Mouse (Mus musculus): ENCODE results near the gene Irf4.

Gene Irf4

DNA sequence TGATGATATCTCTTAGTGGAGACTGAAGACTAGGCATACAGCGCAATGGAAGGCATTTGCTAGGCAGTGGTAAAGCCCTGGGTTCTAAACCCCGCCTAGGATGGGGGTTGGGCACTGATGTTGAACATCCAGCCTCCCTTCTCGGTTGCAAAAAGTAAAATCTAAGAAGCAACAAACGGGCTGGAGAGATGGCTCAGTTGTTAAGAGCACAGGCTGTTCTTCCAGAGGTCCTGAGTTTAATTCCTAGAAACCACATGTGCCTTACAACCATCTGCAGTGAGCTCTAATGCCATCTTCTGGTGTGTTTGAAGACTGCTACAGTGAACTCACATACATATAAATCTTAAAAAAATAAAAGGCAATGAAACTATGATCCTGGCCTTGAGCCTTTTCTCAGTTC lies 13.2 kb downstream of the Irf4 start:
- no peak for DNase-seq (ENCODE audit: low spot score)

GRCm38 (mm10) chr13:30764014-30764740 lies 15.2 kb downstream of the Irf4 start:
- no peak for DNase-seq (ENCODE audit: low spot score)

DNA sequence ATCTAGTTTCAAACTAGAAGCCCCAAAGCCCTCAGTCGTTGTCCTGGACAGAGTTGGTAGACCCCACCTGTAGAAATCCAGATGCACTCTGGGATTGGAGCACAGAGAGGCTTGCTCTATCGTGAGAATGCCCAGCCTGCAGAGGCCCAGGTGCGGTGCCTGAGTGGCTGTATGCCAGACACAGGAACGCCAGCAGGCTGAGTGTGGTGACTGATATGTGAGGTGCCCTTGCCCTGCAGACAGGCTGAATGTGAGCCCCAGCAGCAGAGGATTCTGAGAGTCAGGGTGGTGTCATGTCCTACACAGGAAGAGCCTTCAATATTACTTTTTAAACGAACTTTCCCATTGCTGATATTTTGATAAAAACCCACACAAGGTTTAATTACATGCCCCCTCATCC lies 16.9 kb downstream of the Irf4 start:
- no peak for DNase-seq (ENCODE audit: low spot score)

GRCm38 (mm10) chr13:30766636-30767476 lies 17.8 kb downstream of the Irf4 start:
- no peak for DNase-seq (ENCODE audit: low spot score)

- DNase-seq (ENCODE audit: low spot score): no peak
Observed at GRCm38 (mm10) chr13:30767477-30768127, 18.6 kb downstream of the Irf4 start.

DNA sequence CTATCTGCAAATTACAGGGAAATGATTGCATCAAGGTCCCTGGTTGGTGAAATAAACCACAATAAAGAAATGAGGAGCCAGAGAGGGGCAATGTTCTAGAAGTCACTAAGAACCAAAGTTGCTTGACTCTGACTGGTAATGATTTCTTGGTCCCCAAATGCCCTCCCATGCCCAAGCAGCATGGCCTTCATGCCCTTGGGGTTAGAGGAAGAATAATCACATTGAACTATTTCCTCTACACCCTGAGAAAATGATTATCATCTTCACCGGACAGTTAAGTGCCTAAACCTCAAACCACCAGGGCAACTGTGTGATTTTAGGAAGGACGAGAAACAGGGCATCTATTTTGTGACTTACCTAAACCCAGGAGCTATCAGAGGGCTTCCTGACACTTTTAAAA lies 27.0 kb downstream of the Irf4 start:
- no peak for DNase-seq (ENCODE audit: low spot score)

DNA sequence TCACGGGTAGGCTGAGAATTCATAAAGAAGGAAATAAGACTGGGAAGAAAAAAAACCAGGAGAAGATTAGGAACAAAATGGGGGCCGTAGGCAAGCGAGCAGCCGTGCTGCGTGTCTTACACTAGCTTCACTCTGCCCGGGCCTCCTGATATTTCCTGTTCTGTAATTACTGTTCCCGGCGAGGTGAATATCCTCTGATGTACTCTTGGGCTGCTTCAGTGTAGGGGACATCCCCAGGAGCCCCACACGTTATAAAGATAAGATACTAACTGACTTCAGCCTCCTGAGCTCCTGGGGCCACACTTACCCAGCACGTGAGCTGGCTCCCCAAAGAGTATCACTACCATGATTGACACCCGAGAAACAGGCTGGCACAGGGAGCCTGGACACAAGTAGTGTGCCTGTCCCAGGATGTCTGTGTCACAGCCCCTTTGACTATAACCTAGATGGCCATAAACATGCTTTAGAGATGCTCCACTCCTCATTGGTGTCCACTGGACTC lies 28.7 kb downstream of the Irf4 start:
- no peak for DNase-seq (ENCODE audit: low spot score)

DNA sequence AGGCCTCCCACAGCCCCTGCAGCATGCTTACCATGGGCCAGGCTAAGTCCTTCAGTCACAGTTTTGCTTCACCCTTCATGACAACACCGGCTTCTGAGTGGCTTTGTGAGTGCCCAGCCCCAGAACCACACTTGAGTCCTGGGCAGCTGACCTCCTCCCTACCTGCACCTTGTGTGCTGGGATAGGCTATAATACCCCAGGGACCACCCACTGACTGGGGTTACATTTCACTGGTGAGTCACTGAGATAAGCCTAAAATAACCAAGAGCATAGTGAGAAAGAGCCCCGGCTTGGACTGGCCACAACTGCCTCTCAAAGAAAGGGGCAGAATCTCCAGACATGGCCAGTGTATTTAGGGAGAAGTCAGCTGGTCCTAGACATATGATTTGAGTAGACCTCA lies 32.9 kb downstream of the Irf4 start:
- DNase-seq (ENCODE audit: low spot score): no peak

DNA sequence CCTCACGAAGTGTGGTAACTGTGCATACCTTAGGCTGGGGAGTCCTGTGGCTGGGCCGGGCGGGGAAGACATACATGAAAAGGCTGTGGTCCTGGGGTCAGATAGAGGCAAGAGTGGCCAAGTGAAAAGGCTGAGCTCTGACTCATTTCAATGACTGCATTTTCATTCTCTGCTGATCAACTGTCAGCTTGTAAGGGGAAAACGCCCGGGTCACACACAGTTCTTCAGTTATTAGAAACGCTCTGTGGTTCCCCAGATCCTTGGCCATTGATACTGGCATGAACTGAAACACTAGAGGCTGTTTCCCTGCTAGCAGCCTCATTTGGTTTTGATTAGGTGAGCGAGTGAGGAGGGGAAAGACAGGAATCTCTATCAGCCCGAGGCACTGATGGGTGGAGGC lies 33.4 kb downstream of the Irf4 start:
- DNase-seq (ENCODE audit: low spot score): no peak

DNA sequence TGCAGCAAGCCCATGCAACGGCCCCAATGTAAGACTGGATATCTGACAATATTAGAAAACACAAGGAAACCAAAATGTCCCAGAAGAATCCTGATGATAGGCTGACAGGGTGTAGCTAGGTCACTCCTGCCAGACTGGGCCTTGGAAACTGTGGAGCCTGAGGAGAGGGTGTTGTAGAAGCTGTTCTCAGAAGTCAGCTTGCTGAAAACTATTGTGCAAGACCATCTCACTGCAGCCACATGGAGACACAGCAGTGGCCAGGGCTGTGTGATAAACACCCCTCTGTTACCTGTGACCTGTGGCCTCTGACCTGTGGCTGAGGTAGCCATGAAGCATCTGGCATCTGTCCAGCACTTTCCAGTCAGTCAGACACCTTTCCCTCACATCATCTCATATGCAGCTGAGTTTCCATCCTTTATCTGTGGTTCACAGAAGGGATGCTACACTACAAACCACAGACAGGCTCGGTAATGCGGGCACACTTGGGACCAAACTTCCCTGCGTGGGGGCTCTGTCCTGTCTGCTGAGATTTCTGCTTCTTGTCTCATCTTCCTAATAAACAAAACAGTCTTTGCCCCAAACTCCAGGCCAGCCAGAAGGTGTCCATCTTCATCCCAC lies 36.5 kb downstream of the Irf4 start:
- DNase-seq (ENCODE audit: low spot score): no peak

- peak; percentile 13 for DNase-seq (ENCODE audit: low spot score)
Observed at GRCm38 (mm10) chr13:30786235-30787035, 37.4 kb downstream of the Irf4 start.

- peak; percentile 8 for DNase-seq (ENCODE audit: low spot score)
Observed at GRCm38 (mm10) chr13:30787036-30787320, 38.0 kb downstream of the Irf4 start.

DNA sequence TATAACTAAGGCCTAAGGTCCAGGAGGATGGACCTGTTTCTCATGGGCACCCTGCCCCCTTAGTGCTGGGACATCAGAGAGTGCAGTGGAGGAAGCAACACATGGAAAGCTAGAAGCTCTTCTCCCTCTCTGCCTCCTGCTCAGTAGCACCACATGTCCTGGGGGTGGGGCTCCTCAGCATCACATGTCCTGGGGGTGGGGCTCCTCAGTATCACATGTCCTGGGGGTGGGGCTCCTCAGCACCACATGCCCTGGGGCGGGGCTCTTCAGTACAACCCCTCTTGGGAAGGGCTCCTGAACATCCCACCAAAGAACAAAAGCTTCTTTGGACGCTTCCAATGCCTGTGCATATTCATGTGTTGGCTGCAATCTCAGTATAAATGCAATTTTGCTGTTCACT lies 38.5 kb downstream of the Irf4 start:
- no peak for DNase-seq (ENCODE audit: low spot score)

- no peak for DNase-seq (ENCODE audit: low spot score)
Observed at GRCm38 (mm10) chr13:30787960-30788359, 38.9 kb downstream of the Irf4 start.

GRCm38 (mm10) chr13:30788421-30788820 lies 39.4 kb downstream of the Irf4 start:
- no peak for DNase-seq (ENCODE audit: low spot score)

- no peak for DNase-seq (ENCODE audit: low spot score)
Observed at GRCm38 (mm10) chr13:30790016-30790415, 41.0 kb downstream of the Irf4 start.

- no peak for DNase-seq (ENCODE audit: low spot score)
Observed at GRCm38 (mm10) chr13:30792308-30792707, 43.3 kb downstream of the Irf4 start.

DNA sequence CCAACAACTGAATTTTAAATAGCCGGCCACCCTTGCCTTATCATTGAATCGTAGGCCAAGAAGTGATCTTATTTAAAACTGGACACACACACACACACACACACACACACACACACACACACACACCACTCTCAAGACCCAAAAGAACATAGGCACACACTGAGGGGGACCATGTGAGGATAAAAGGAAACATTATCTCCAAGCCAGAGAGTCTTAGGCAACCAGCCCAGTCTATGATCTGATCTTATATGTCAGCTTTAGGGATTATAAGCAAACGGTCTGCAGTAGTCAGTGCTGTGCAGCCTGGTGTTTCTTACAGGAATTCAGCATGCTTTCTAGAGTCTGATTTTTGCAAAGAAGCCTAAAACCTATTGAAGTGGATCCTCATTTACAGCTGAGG lies 43.7 kb downstream of the Irf4 start:
- no peak for DNase-seq (ENCODE audit: low spot score)

- no peak for DNase-seq (ENCODE audit: low spot score)
Observed at GRCm38 (mm10) chr13:30793196-30793595, 44.2 kb downstream of the Irf4 start.

DNA sequence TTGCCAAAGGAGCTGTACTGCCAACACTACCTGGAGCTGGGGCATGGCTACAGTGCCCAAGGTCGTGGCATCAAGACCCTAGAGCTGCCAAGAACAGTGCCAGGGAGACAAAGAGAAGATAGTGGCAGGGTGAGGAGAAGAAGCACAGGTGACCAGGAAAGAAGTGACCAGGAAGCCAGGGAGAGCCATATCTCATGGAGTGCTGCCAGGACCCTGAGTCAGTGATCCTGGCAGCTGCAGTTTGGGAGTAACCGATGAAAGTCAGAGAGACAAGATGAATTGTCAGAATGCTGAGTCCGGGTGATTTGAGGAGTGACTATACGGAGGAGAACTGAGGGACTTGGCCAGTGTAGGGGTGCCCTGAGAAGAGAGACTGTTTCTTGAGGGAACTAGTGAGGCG lies 44.6 kb downstream of the Irf4 start:
- no peak for DNase-seq (ENCODE audit: low spot score)

DNA sequence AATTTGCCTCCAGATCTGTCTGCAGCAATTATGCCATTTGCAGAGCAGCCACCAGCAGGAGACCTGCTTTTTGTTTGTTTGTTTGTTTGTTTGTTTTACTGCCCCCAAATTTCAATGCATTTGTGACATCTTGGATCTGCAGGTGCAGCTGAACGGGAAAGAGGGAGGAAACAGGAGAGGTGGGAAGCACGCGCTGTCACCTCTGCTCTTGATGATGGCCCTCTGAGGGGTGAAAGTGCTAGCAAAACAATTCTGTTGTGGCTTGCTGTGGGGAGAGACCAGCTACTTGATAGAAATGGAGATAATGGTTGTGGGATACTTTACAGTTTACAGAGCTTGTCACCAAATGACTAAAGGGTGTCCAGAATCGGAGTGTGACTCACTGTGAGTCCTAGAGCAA lies 46.9 kb downstream of the Irf4 start:
- DNase-seq (ENCODE audit: low spot score): no peak

GRCm38 (mm10) chr13:30801886-30802285 lies 52.9 kb downstream of the Irf4 start:
- DNase-seq (ENCODE audit: low spot score): no peak

All from retina, embryonic 14.5 days (tissue).